Mouse (Mus musculus) telencephalon, adult 2 months (tissue): ENCODE results near the gene Kcna5.

Experiments
- DNase-seq: peaks from one replicate; pipeline ENCODE4 v3.0.0-alpha.2; 2011; ENCODE audit warnings: low read depth, low spot score

Gene Kcna5

GRCm38 (mm10) chr6:126535208-126535910 lies at the start of gene Kcna5:
Gene Kcna5, minus strand, starts transcription at chr6:126535412.
- peak; percentile 18 for DNase-seq

GRCm38 (mm10) chr6:126583075-126583474 lies 47.9 kb upstream of the Kcna5 start:
- no peak for DNase-seq

- no peak for DNase-seq
Observed at GRCm38 (mm10) chr6:126581632-126582031, 46.4 kb upstream of the Kcna5 start.

GRCm38 (mm10) chr6:126580571-126580970 lies 45.4 kb upstream of the Kcna5 start:
- DNase-seq, result no peak

GRCm38 (mm10) chr6:126577415-126577814 lies 42.2 kb upstream of the Kcna5 start:
- DNase-seq, result no peak

- DNase-seq, result no peak
Observed at GRCm38 (mm10) chr6:126576566-126576965, 41.4 kb upstream of the Kcna5 start.

- DNase-seq, result no peak
Observed at GRCm38 (mm10) chr6:126574778-126575177, 39.6 kb upstream of the Kcna5 start.

- no peak for DNase-seq
Observed at GRCm38 (mm10) chr6:126573021-126573420, 37.8 kb upstream of the Kcna5 start.

GRCm38 (mm10) chr6:126569809-126570208 lies 34.6 kb upstream of the Kcna5 start:
- DNase-seq, result peak; percentile 90

- no peak for DNase-seq
Observed at GRCm38 (mm10) chr6:126568046-126568830, 33.0 kb upstream of the Kcna5 start.

- no peak for DNase-seq
Observed at GRCm38 (mm10) chr6:126567326-126567725, 32.1 kb upstream of the Kcna5 start.

GRCm38 (mm10) chr6:126564376-126564775 lies 29.2 kb upstream of the Kcna5 start:
- no peak for DNase-seq

- DNase-seq, result no peak
Observed at GRCm38 (mm10) chr6:126563898-126564297, 28.7 kb upstream of the Kcna5 start.

GRCm38 (mm10) chr6:126561702-126562101 lies 26.5 kb upstream of the Kcna5 start:
- DNase-seq, result no peak

- no peak for DNase-seq
Observed at GRCm38 (mm10) chr6:126560696-126561095, 25.5 kb upstream of the Kcna5 start.

- DNase-seq, result no peak
Observed at GRCm38 (mm10) chr6:126560036-126560435, 24.8 kb upstream of the Kcna5 start.

GRCm38 (mm10) chr6:126558276-126558675 lies 23.1 kb upstream of the Kcna5 start:
- no peak for DNase-seq

GRCm38 (mm10) chr6:126553812-126554211 lies 18.6 kb upstream of the Kcna5 start:
- DNase-seq, result peak; percentile 50

- no peak for DNase-seq
Observed at GRCm38 (mm10) chr6:126551862-126552395, 16.7 kb upstream of the Kcna5 start.

- DNase-seq, result no peak
Observed at GRCm38 (mm10) chr6:126544107-126545036, 9.2 kb upstream of the Kcna5 start.

- DNase-seq, result no peak
Observed at GRCm38 (mm10) chr6:126542724-126543123, 7.5 kb upstream of the Kcna5 start.

- no peak for DNase-seq
Observed at GRCm38 (mm10) chr6:126537512-126537911, 2.3 kb upstream of the Kcna5 start.
